Mouse (Mus musculus): ENCODE measurements around the gene Bend5. TPM values are rescaled to one million over a fixed set of nuclear protein-coding genes. Genes with fewer than 3 reads are reported as not detected.

Gene Bend5
- total RNA-seq, 2 experiments from 2014 or later: 0.41 TPM; not detected in 1

DNA sequence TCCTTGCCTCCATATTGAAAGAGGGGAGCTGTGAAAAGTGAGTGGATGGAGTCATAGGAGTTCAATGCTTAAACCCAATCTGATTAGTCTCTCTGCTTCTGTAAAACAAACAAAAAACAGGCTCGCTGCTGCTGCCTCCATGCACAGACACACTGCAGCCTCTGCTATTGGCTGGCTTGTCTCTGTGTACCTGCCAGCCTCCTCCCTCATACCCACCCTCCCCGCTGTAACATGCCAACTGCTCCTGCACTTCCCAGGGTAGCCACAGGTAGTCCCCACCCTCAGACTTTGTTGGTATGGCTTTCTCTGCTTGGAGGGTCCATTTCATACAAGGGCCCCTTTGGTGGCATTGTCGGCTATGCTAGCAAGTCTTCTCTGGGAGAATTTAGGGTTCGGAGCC, 62.7 kb downstream of the Bend5 start:
- ATAC-seq (replicated peaks; ENCODE audit: poor library complexity, severe bottlenecking): no peak

DNA sequence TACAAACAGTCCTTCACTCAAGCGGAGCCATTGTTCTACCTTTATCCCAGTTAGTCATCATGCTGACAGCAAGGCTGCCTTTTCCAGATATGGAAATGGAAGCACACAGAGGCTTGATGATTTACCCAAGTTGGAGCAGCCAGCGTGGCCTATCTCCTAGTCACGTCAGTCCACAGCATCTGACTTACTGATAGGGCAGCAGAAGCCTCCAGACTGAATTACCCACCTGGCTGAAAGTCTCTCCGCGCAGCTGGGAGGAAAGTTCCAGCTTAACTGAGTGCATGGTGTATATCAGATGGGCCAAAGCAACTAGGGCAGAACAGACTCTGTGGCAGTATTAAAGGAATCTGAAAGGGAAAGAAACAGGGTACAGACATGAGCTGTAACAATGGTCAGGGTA, 68.7 kb downstream of the Bend5 start:
- ATAC-seq (replicated peaks; ENCODE audit: poor library complexity, severe bottlenecking): no peak

DNA sequence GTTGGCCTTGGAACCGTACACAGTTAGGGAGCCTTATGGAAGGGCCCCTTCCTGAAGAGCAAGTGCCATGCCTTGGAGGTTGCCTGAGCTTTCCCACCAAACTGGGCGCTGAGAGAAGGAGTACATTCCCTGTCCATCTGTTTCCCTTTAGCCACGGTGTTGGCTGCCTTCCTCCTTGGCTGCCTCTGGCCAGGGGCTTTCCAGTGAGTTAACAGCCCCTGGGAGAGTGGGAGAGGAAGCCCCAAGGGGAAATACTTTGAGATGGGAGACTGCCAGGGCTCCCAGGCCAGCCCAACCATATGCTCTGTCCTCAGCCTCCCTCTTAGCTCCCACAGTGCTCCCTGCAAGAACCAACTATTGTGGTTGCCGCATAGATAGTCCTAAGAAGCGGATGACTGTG, 70.4 kb downstream of the Bend5 start:
- no peak for ATAC-seq (replicated peaks; ENCODE audit: poor library complexity, severe bottlenecking)

DNA sequence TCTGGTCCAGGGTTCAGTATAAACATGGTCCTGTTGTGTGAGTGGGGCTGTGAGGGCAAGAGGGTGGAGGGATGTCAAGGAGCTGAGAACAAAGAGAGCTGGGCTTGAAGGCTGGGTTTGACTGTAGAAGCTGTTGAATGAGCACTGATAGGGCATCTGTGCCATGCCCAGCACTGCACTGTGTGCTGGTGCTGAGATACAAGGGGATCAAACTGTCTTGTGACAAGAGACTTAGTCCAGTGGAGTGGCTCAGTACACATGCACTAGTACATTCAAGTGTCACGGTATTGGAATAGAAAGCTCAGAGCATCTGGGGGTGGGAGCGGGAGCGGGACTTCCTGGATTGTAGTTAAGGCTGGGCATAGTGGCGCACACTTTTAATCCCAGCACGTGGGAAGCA, 71.4 kb downstream of the Bend5 start:
- ATAC-seq (replicated peaks; ENCODE audit: poor library complexity, severe bottlenecking): no peak

DNA sequence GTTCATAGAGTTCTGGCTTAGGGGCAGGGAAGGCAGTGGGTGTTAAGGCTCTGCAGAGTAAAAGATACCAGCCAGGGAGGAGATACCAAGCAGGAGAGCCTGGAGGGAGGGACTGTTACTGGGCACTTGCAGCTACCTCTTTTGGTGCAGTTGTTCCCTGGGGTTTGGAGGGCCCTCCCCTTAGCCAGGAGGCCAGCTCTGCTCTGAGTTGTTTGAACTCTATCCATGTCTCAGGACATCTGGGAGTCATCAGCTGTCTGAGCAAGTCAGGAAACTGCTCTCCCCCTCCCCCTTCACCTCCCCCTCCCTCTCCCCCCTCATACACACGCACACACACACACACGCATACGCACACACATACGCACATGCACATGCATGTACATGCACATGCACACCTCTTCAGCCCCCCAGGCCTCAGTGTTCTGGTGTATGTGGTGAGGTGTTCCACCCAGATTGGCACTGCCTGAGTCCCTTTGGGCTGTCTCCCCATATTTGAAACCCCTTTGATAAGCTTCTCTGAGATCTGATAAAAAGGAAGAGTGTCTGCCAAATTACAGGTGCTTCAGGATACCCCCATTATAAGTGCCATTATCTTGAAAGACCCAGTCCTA, 72.5 kb downstream of the Bend5 start:
- ATAC-seq (replicated peaks; ENCODE audit: poor library complexity, severe bottlenecking): no peak

DNA sequence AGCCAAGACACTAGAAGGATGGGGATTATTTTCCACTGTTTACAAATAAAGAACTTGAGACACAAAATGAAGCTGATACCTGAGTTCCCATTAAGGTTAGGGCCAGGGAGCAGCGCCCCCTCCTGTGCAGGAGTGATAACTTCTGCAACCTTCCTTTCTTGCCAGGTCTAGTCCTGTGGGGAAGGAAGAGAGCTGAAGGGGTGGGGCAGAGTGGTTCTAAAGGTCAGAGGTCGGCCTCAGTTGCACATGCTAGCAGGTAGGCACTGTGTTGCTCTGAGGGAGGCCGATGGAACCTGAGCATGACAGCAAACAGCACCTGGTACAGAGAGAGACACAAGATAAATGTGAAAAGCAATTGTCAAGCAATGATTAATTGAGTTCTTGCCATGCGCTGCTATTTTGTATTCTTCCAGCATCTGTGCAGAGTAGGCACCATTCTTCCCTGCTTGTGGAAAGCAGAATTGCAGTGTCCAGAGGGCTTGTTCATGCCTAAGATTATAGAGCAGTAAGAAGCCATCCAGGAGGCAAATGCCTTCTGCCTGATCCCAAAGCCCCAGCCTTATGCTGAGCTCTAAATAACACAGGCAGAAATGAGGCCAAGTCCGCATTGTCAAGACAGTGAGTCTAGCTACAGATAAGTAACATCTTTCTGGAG, 79.1 kb downstream of the Bend5 start:
- ATAC-seq (replicated peaks; ENCODE audit: poor library complexity, severe bottlenecking): no peak

DNA sequence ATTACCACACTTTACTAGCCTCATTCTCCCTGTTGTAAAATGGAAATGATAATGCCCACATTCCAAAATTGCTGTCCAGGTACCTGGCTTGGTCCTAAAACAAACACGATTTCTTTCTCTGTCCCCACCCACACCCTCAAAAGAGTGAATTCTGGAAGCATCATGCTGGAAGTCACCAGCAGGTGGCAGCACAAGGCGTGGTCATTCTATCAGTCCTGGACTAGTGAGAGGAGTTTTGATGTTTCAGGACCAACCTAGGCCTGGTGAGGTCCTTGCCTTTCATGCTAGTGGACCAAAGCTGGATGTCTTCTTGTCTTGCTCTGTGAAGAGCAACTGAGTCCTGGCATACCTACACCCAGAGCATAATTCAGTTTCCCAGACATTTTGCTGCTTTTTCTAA, 81.1 kb downstream of the Bend5 start:
- peak; percentile 48; the same call in 1 of the 2 replicates for ATAC-seq (replicated peaks; ENCODE audit: poor library complexity, severe bottlenecking)

DNA sequence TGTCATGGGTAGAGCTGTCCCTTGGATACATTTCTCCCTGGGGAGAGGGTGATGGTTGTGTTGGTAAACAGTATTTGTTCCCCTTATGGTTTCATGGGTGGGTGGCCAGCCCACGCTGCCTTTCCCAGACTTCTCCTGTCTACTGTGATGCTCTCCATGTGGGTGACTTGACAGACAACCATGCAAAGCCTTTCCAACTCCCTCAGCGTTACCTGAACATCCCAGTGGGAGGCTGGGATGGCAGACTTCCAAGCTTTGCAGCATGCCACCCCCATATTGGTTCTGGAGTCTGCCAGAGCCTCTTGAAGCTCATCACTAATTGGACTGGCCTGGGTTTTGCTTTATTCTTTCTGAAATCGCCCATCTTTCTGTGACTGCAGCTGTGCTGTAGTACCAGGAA, 83.9 kb downstream of the Bend5 start:
- no peak for ATAC-seq (replicated peaks; ENCODE audit: poor library complexity, severe bottlenecking)

DNA sequence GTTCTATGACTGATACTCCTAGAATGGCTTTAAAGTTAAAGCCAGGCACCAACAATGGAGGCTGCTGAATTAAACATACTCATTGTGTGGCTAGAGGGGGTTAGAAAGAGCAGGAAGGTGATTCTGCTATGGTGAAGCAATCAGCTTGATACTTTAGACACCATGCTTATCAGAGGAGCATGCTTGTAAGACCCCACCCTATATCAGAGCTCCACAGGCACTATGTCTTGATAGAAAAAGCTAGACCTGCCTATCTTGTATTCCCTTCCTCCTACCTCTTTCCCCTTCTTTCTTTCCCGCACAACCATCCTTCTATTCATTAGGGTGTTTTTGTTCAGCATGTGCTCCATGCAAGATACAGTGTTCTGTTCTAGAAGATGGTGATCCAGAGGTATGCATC, 86.6 kb downstream of the Bend5 start:
- no peak for ATAC-seq (replicated peaks; ENCODE audit: poor library complexity, severe bottlenecking)

DNA sequence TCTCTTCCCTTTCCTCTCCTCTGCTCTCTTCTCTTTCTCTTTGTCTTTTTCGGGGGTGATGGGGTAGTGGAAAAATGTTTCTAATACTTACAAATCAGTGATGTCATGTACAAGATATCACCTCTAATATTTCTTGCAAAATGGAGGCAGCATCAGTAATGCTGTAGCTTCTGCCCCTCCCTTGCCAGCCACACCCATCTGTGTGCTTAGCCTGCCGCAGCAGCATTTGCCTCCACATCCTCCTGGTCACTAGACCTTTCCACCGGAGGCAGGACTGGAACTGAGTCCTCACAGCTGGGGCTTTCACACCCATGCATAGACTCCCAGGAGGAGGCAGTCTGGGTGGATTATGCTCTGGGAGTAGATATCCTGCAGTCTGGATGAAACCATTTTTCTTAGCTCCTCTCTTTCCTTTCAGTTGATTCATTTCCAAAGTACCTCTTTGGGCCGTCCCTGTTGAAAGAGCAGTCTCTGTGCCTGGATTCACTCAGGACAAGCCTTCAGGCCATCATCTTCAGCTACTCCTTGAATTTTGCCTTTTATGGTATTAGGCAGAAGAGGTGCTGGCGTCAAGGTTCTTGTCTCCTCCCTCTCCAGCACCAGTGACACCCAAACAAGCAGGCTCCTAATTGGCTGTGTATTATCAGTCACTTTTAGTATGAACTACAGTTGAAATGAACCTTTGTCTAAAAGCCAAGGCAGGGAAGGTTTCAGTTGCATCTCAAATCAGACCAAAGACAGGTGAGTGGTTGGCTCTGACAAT, 88.3 kb downstream of the Bend5 start:
- ATAC-seq (replicated peaks; ENCODE audit: poor library complexity, severe bottlenecking): no peak

DNA sequence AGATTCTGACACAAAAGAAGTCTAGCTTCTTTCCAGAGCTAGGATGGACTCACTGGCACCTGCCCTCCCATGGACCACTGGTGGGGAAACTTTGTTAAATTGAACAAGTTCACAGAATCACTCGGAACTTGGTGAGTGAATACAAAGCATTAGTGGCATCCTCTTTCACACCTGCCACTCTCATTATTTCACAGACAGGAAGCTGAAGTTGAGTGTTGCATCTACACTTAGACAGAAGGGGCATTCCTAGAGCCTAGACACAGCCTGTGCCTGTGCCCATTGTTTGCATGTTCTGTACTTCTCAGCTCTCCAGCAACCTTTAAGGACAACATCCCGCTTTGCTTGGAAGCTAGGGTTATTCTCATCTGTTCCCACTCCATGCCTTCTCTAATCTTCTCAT, 90.1 kb downstream of the Bend5 start:
- ATAC-seq (replicated peaks; ENCODE audit: poor library complexity, severe bottlenecking): no peak

Measured in granulocyte monocyte progenitor cell, adult 5-6 weeks (primary cell).